Mouse (Mus musculus) spleen, adult 2 months (tissue): ENCODE measurements at regions not wholly inside any gene's neighbourhood (a gene's known extent, or its start where the extent isn't known, plus 50 kb on each side); places are given as distances from the start of the nearest gene placed in this dataset.

ENCODE experiments used
- CTCF ChIP-seq: fragments of 200-500 bp; IDR thresholded peaks from 2 replicates; pipeline ENCODE4 v1.5.1; 2011; ENCODE audit warnings: mild to moderate bottlenecking, inconsistent platforms; ENCODE audit not compliant: insufficient read depth, insufficient read length, insufficient replicate concordance; ENCODE audit errors: extremely low read depth
- POLR2A ChIP-seq: fragments of 200-500 bp; IDR thresholded peaks from 2 replicates; pipeline ENCODE4 v1.6.1; 2011; ENCODE audit warnings: low read depth, low read length, inconsistent platforms

- TF ChIP-seq CTCF (no peak), POLR2A (no peak)
These were observed 103.0 kb upstream of the Pfkp start for GRCm38 (mm10) chr13:6751599-6751998.
